Mouse (Mus musculus) limb, embryonic 15.5 days (tissue): Measurements from ENCODE around the gene Papola. TPM values are rescaled to one million over a fixed set of nuclear protein-coding genes. Genes with fewer than 3 reads are reported as not detected.

Source experiments
- ATAC-seq: fragments of 200-750 bp; cut with Nextera tagmentation; 2 replicates; pipeline ENCODE4 v1.8.0; 2017; ENCODE audit warnings: low read depth, moderate TSS enrichment; ENCODE audit not compliant: insufficient number of reproducible peaks, low FRiP score, low TSS enrichment
- H3K27ac ChIP-seq: fragments of 300-500 bp; sonication (generic); 2 replicates; pipeline ENCODE4 v1.5.1; 2015; ENCODE audit warnings: moderate library complexity, mild to moderate bottlenecking, inconsistent platforms
- H3K27me3 ChIP-seq: fragments of 300-500 bp; sonication (generic); 2 replicates; pipeline ENCODE4 v1.6.1; 2015; ENCODE audit warnings: inconsistent platforms
- H3K36me3 ChIP-seq: fragments of 300-500 bp; sonication (generic); 2 replicates; pipeline ENCODE4 v1.6.1; 2015; ENCODE audit warnings: inconsistent platforms
- H3K4me1 ChIP-seq: fragments of 300-500 bp; sonication (generic); 2 replicates; pipeline ENCODE4 v1.6.1; 2015; ENCODE audit warnings: inconsistent platforms
- H3K4me2 ChIP-seq: fragments of 300-500 bp; sonication (generic); 2 replicates; pipeline ENCODE4 v1.6.1; 2015; ENCODE audit warnings: mild to moderate bottlenecking, inconsistent platforms
- H3K4me3 ChIP-seq: fragments of 300-500 bp; sonication (generic); 2 replicates; pipeline ENCODE4 v1.5.1; 2015; ENCODE audit warnings: mild to moderate bottlenecking, inconsistent platforms
- H3K9ac ChIP-seq: fragments of 300-500 bp; sonication (generic); 2 replicates; pipeline ENCODE4 v1.6.1; 2015; ENCODE audit warnings: inconsistent platforms
- H3K9me3 ChIP-seq: fragments of 300-500 bp; sonication (generic); 2 replicates; pipeline ENCODE4 v1.6.1; 2016; ENCODE audit warnings: inconsistent platforms
- WGBS: fragments of 180-500 bp; shearing (Covaris S2); methylation state at CpG from one replicate; pipeline ENCODE4 v1.1.7; 2015; 5-methylcytosine and 5-hydroxymethylcytosine counted together
- polyA plus RNA-seq: library from polyadenylated mRNA; unstranded; fragments of >200 nt; fragmentation: Nextera tagmentation; extraction: Ambion mirVana; gene quantifications from 2 replicates; pipeline ENCODE4 v1.2.1, GENCODE M21; 2015

Gene Papola
- polyA plus RNA-seq, 1 experiment from 2014 or later: 185 TPM

- Histone ChIP-seq H3K36me3 (no peaks in the 10 kb centered on the region), H3K4me1 (no peaks in the 10 kb centered on the region), H3K4me3 (no peak overlapping the region), H3K9me3 (no peaks in the 10 kb centered on the region), H3K4me2 (no peak overlapping the region), H3K9ac (no peak overlapping the region), H3K27ac (no peak overlapping the region), H3K27me3 (no peaks in the 10 kb centered on the region)
- ATAC-seq: no peak
- WGBS: 68% methylated on average over 3 of the region's 3 CpGs
These were observed 22.9 kb upstream of the Papola start for GRCm38 (mm10) chr12:105761629-105762028.

DNA sequence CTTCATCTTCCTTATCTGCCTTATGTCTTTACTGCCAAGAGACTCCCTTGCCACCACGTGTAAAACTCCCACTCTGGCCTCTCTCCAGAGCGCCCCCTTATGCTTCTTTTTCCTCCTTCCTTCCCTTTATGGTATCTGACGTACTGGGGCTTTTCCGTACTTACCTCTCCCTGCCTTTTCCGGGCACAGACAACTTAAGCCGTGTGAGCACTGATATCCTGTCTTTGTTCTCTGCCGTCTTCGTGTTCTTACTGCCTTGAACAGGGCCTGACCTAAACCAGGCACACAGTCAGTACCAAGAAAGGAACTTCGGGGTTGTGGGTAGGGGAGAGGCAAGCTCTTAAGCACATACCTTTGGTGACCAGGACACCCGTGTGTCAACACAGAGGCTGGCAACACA, 14.8 kb upstream of the Papola start:
- H3K4me1 ChIP-seq: no peaks in the 10 kb centered on the region
- WGBS: 70% methylated on average over 10 of the region's 10 CpGs
- H3K9me3 ChIP-seq: no peaks in the 10 kb centered on the region
- H3K27ac ChIP-seq: no peak overlapping the region
- no peak overlapping the region for H3K4me2 ChIP-seq
- no peak overlapping the region for H3K9ac ChIP-seq
- no peak for ATAC-seq
- H3K36me3 ChIP-seq: no peaks in the 10 kb centered on the region
- no peak overlapping the region for H3K4me3 ChIP-seq
- no peaks in the 10 kb centered on the region for H3K27me3 ChIP-seq

- Histone ChIP-seq H3K36me3 (no peaks in the 10 kb centered on the region), H3K27me3 (no peaks in the 10 kb centered on the region), H3K4me2 (no peak overlapping the region), H3K4me1 (no peaks in the 10 kb centered on the region), H3K27ac (no peak overlapping the region), H3K9ac (no peak overlapping the region), H3K9me3 (no peaks in the 10 kb centered on the region), H3K4me3 (no peak overlapping the region)
- no peak for ATAC-seq
- WGBS: 54% methylated on average over 7 of the region's 7 CpGs
These were observed 9.6 kb upstream of the Papola start for GRCm38 (mm10) chr12:105774871-105775270.

GRCm38 (mm10) chr12:105777651-105778050, 6.8 kb upstream of the Papola start:
- Histone ChIP-seq H3K27ac (no peak overlapping the region), H3K4me2 (no peak overlapping the region), H3K36me3 (no peaks in the 10 kb centered on the region), H3K27me3 (no peaks in the 10 kb centered on the region), H3K4me3 (no peak overlapping the region), H3K4me1 (no peaks in the 10 kb centered on the region), H3K9me3 (no peaks in the 10 kb centered on the region), H3K9ac (no peak overlapping the region)
- ATAC-seq: no peak
- 92% methylated on average over 4 of the region's 4 CpGs for WGBS

DNA sequence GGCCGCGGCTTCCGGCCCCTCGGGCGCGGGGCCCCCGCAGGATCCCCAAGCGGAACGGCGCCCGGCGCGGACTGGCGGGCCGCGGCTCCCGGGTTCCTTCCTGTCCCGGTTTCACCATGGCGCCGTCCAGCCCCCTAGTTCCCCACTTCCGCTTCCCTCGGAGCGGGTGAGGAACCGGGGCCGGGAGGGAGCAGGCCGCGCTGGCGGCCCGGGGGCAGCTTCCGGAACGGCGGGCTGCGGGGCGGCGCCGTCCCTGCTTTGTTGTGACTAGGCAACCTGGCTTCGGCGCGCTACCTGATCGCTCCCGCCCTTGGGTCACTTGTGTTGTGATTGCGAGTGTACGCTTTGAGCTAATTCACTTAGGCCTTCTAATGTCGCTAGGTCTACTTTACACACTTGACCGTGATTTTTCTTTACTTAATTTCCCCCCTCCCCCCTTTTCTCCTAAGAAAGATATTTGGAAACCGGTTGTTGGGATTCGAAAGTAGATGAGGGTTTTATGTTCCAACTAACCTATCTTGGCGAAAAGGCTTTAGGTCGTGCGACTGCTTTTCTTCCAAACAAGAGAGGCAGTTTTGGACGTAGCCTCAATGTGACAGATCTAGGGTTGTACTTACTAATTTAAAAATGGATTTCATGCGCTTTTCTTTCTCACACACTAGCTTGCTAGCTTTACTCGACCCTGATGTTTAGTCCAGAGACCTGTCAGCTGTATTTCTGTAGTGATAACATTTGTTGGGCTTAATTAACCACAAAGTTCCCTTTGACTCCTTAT, 693 bp downstream of the Papola start:
- Histone ChIP-seq H3K4me3 (peak overlapping the region; percentile 89), H3K4me1 (peaks cover 9% of the 10 kb centered on the region), H3K36me3 (no peaks in the 10 kb centered on the region), H3K27me3 (no peaks in the 10 kb centered on the region), H3K9me3 (no peaks in the 10 kb centered on the region), H3K4me2 (peak overlapping the region; percentile 57), H3K27ac (peak overlapping the region; percentile 98), H3K9ac (peak overlapping the region; percentile 87)
- 1% methylated on average over 44 of the region's 53 CpGs for WGBS
- peak; percentile 62 for ATAC-seq

GRCm38 (mm10) chr12:105786113-105786512, 1.6 kb downstream of the Papola start:
- H3K4me2 ChIP-seq: peak overlapping the region; percentile 57
- no peak overlapping the region for H3K27ac ChIP-seq
- H3K27me3 ChIP-seq: no peaks in the 10 kb centered on the region
- WGBS: 61% methylated on average over 1 of the region's 1 CpGs
- peak overlapping the region; percentile 89 for H3K4me3 ChIP-seq
- H3K9me3 ChIP-seq: no peaks in the 10 kb centered on the region
- H3K36me3 ChIP-seq: no peaks in the 10 kb centered on the region
- H3K4me1 ChIP-seq: peaks cover 9% of the 10 kb centered on the region
- no peak for ATAC-seq
- peak overlapping the region; percentile 87; the same call in 1 of the 2 replicates for H3K9ac ChIP-seq

GRCm38 (mm10) chr12:105787626-105788025, 3.1 kb downstream of the Papola start:
- 96% methylated on average over 2 of the region's 2 CpGs for WGBS
- no peaks in the 10 kb centered on the region for H3K9me3 ChIP-seq
- H3K27me3 ChIP-seq: no peaks in the 10 kb centered on the region
- ATAC-seq: no peak
- H3K4me3 ChIP-seq: no peak overlapping the region
- no peak overlapping the region for H3K9ac ChIP-seq
- no peaks in the 10 kb centered on the region for H3K36me3 ChIP-seq
- H3K4me1 ChIP-seq: peaks cover 9% of the 10 kb centered on the region
- no peak overlapping the region for H3K27ac ChIP-seq
- H3K4me2 ChIP-seq: no peak overlapping the region

- H3K4me1 ChIP-seq: peaks cover 9% of the 10 kb centered on the region
- 85% methylated on average over 6 of the region's 6 CpGs for WGBS
- H3K9ac ChIP-seq: no peak overlapping the region
- H3K9me3 ChIP-seq: no peaks in the 10 kb centered on the region
- ATAC-seq: no peak
- H3K27me3 ChIP-seq: no peaks in the 10 kb centered on the region
- no peak overlapping the region for H3K27ac ChIP-seq
- H3K36me3 ChIP-seq: no peaks in the 10 kb centered on the region
- no peak overlapping the region for H3K4me2 ChIP-seq
- H3K4me3 ChIP-seq: no peak overlapping the region
These were observed 5.4 kb downstream of the Papola start for GRCm38 (mm10) chr12:105789885-105790284.

GRCm38 (mm10) chr12:105794896-105795295, 10.4 kb downstream of the Papola start:
- no peak for ATAC-seq
- Histone ChIP-seq H3K9me3 (no peaks in the 10 kb centered on the region), H3K4me1 (no peaks in the 10 kb centered on the region), H3K27me3 (no peaks in the 10 kb centered on the region), H3K27ac (no peak overlapping the region), H3K4me2 (no peak overlapping the region), H3K36me3 (peaks cover 6% of the 10 kb centered on the region), H3K4me3 (no peak overlapping the region), H3K9ac (no peak overlapping the region)
- WGBS: 87% methylated on average over 2 of the region's 2 CpGs

GRCm38 (mm10) chr12:105798001-105798400, 13.5 kb downstream of the Papola start:
- H3K4me1 ChIP-seq: no peaks in the 10 kb centered on the region
- H3K4me2 ChIP-seq: no peak overlapping the region
- H3K9me3 ChIP-seq: no peaks in the 10 kb centered on the region
- no peak for ATAC-seq
- no peak overlapping the region for H3K4me3 ChIP-seq
- peaks cover 17% of the 10 kb centered on the region for H3K36me3 ChIP-seq
- no peak overlapping the region for H3K9ac ChIP-seq
- H3K27ac ChIP-seq: no peak overlapping the region
- no peaks in the 10 kb centered on the region for H3K27me3 ChIP-seq

DNA sequence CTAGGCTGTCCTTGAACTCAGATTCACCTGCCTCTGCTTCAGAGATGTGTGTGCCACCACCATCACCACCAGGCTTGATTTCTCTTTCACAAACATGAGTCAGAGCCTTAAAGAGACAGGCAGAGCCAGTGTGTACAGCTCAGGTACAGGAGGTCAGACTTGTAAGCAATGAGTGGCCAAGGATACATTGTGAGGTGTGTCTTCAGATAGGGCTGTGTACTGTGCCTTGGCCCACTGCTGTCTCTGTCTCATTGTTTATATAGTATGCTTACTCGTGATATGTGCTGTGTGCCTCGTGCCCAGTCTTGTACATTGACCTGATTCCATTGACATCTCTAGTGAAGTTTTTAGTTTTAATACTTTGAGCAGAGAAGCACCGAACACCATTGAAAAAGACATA, 21.3 kb downstream of the Papola start:
- H3K27ac ChIP-seq: no peak overlapping the region
- no peak overlapping the region for H3K4me3 ChIP-seq
- ATAC-seq: no peak
- no peaks in the 10 kb centered on the region for H3K4me1 ChIP-seq
- H3K9me3 ChIP-seq: no peaks in the 10 kb centered on the region
- H3K4me2 ChIP-seq: no peak overlapping the region
- 97% methylated on average over 3 of the region's 3 CpGs for WGBS
- peaks cover 46% of the 10 kb centered on the region for H3K36me3 ChIP-seq
- H3K9ac ChIP-seq: no peak overlapping the region
- H3K27me3 ChIP-seq: no peaks in the 10 kb centered on the region

GRCm38 (mm10) chr12:105806205-105806604, 21.7 kb downstream of the Papola start:
- Histone ChIP-seq H3K9ac (no peak overlapping the region), H3K9me3 (no peaks in the 10 kb centered on the region), H3K27ac (no peak overlapping the region), H3K36me3 (peaks cover 47% of the 10 kb centered on the region), H3K4me1 (no peaks in the 10 kb centered on the region), H3K4me2 (no peak overlapping the region), H3K27me3 (no peaks in the 10 kb centered on the region), H3K4me3 (no peak overlapping the region)
- no peak for ATAC-seq
- 98% methylated on average over 3 of the region's 3 CpGs for WGBS

GRCm38 (mm10) chr12:105807416-105807815, 22.9 kb downstream of the Papola start:
- Histone ChIP-seq H3K4me3 (no peak overlapping the region), H3K9me3 (no peaks in the 10 kb centered on the region), H3K27me3 (no peaks in the 10 kb centered on the region), H3K36me3 (peaks cover 53% of the 10 kb centered on the region), H3K4me2 (no peak overlapping the region), H3K27ac (no peak overlapping the region), H3K4me1 (no peaks in the 10 kb centered on the region), H3K9ac (no peak overlapping the region)
- no peak for ATAC-seq
- WGBS: 99% methylated on average over 7 of the region's 7 CpGs
